Mouse (Mus musculus): Measurements from ENCODE around the gene Slc35a2. TPM values are rescaled to one million over a fixed set of nuclear protein-coding genes. Genes with fewer than 3 reads are reported as not detected.

Gene Slc35a2
- polyA plus RNA-seq, 1 experiment from 2014 or later, result 30.0 TPM

DNA sequence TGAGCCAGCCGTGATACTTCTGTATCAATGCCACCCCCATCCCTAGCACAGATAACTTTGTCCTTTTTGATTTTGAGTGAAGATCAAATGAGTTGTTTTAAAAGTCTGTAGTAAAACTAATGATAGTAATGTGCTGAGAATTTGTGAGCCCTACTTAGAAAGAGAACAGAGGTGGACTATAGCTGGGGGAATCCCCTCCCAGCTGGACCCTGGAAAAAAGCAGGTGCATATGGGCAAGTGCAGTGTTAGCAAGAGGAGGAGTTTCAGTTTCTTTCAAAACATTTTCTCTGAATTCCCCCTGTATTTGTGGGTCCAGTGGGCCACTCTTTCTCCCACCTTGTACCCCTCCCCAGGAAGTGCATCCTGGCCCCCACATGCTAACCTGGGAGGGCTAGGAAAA, 20.6 kb upstream of the Slc35a2 start:
- H3K4me2 ChIP-seq (ENCODE audit: low read depth, low read length), result no peak overlapping the region
- H3K27ac ChIP-seq (replicated peaks; ENCODE audit: low read depth, low read length), result no peak overlapping the region
- no peaks in the 10 kb centered on the region for H3K4me1 ChIP-seq (ENCODE audit: control insufficient read depth, insufficient read depth, low read length)
- no peak for DNase-seq (ENCODE audit: low spot score)
- H3K9ac ChIP-seq (ENCODE audit: low read depth, low read length), result no peak overlapping the region
- no peak for ATAC-seq (ENCODE audit: low read depth)
- WGBS, result 60% methylated on average over 1 of the region's 1 CpGs
- H3K27me3 ChIP-seq (replicated peaks; ENCODE audit: control insufficient read depth, insufficient read depth, low read length), result no peaks in the 10 kb centered on the region
- H3K36me3 ChIP-seq (ENCODE audit: control insufficient read depth, insufficient read depth, low read length), result peaks cover 15% of the 10 kb centered on the region; the same call in 1 of the 2 replicates
- no peaks in the 10 kb centered on the region for H3K9me3 ChIP-seq (ENCODE audit: control insufficient read depth, low read length)
- H3K4me3 ChIP-seq (ENCODE audit: low read depth, low read length), result no peak overlapping the region

- ATAC-seq (ENCODE audit: low read depth) (no peak), DNase-seq (ENCODE audit: low spot score) (no peak)
- Histone ChIP-seq H3K4me3 (ENCODE audit: low read depth, low read length) (no peak overlapping the region), H3K9ac (ENCODE audit: low read depth, low read length) (no peak overlapping the region), H3K9me3 (ENCODE audit: control insufficient read depth, low read length) (no peaks in the 10 kb centered on the region), H3K4me1 (ENCODE audit: control insufficient read depth, insufficient read depth, low read length) (no peaks in the 10 kb centered on the region), H3K36me3 (ENCODE audit: control insufficient read depth, insufficient read depth, low read length) (peaks cover 16% of the 10 kb centered on the region; the same call in 1 of the 2 replicates), H3K4me2 (ENCODE audit: low read depth, low read length) (no peak overlapping the region), H3K27me3 (replicated peaks; ENCODE audit: control insufficient read depth, insufficient read depth, low read length) (no peaks in the 10 kb centered on the region), H3K27ac (replicated peaks; ENCODE audit: low read depth, low read length) (no peak overlapping the region)
- 68% methylated on average over 3 of the region's 3 CpGs for WGBS
Observed at GRCm38 (mm10) chrX:7864551-7864950, 19.3 kb upstream of the Slc35a2 start.

- ATAC-seq (ENCODE audit: low read depth), result no peak
- H3K27me3 ChIP-seq (replicated peaks; ENCODE audit: control insufficient read depth, insufficient read depth, low read length), result no peaks in the 10 kb centered on the region
Observed at GRCm38 (mm10) chrX:7865343-7865742, 18.5 kb upstream of the Slc35a2 start.

DNA sequence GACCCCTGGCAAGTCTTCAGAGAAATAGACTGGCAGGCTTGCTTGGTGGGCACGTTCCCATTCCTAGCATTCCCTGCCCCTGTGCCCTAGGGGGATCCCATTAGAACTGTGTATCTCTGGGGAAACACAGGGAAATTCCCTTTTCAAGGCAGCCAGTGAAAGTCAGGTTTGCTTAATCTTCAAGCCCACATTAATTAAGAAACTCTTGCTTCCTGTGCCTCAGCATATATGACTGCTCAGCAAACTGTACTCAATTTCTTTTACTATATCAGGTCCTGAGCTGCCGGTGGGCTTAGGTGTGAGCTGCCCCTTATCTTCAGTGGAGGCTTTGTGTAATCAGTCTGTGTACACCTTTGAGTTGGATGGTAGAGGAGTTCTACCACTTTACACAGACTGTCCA, 18.0 kb upstream of the Slc35a2 start:
- H3K4me3 ChIP-seq (ENCODE audit: low read depth, low read length), result no peak overlapping the region
- H3K27ac ChIP-seq (replicated peaks; ENCODE audit: low read depth, low read length), result no peak overlapping the region
- H3K9ac ChIP-seq (ENCODE audit: low read depth, low read length), result no peak overlapping the region
- peaks cover 16% of the 10 kb centered on the region; the same call in 1 of the 2 replicates for H3K36me3 ChIP-seq (ENCODE audit: control insufficient read depth, insufficient read depth, low read length)
- 56% methylated on average over 2 of the region's 2 CpGs for WGBS
- no peak for DNase-seq (ENCODE audit: low spot score)
- no peaks in the 10 kb centered on the region for H3K4me1 ChIP-seq (ENCODE audit: control insufficient read depth, insufficient read depth, low read length)
- H3K9me3 ChIP-seq (ENCODE audit: control insufficient read depth, low read length), result no peaks in the 10 kb centered on the region
- no peaks in the 10 kb centered on the region for H3K27me3 ChIP-seq (replicated peaks; ENCODE audit: control insufficient read depth, insufficient read depth, low read length)
- no peak overlapping the region for H3K4me2 ChIP-seq (ENCODE audit: low read depth, low read length)
- no peak for ATAC-seq (ENCODE audit: low read depth)

More at GRCm38 (mm10) chrX:7865343-7865742, 18.5 kb upstream of the Slc35a2 start:
- Histone ChIP-seq H3K9me3 (ENCODE audit: control insufficient read depth, low read length) (no peaks in the 10 kb centered on the region), H3K9ac (ENCODE audit: low read depth, low read length) (no peak overlapping the region), H3K36me3 (ENCODE audit: control insufficient read depth, insufficient read depth, low read length) (peaks cover 16% of the 10 kb centered on the region; the same call in 1 of the 2 replicates), H3K4me2 (ENCODE audit: low read depth, low read length) (no peak overlapping the region), H3K4me3 (ENCODE audit: low read depth, low read length) (no peak overlapping the region), H3K4me1 (ENCODE audit: control insufficient read depth, insufficient read depth, low read length) (no peaks in the 10 kb centered on the region), H3K27ac (replicated peaks; ENCODE audit: low read depth, low read length) (no peak overlapping the region)
- no peak for DNase-seq (ENCODE audit: low spot score)
- 58% methylated on average over 2 of the region's 2 CpGs for WGBS

DNA sequence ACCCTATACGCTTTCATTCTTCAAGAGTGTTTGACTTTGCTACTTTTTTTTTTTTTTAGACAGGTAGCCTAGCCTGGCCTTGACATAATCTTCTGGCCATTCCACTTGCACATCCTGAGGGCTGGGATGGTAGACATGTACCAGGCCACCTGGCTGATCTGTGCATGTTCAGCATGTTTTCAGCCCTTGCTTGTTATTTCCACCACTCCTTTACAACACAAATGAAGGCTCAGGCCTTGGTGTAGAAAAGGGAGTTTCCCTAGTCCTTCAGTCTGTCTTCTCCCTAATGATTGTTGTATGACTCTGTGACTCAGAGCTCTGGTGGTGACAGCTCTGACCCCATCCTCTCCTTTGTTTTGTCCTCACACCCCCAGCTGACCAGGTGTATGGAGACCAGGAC, 16.7 kb upstream of the Slc35a2 start:
- no peak overlapping the region for H3K27ac ChIP-seq (replicated peaks; ENCODE audit: low read depth, low read length)
- DNase-seq (ENCODE audit: low spot score), result no peak
- H3K4me3 ChIP-seq (ENCODE audit: low read depth, low read length), result no peak overlapping the region
- H3K27me3 ChIP-seq (replicated peaks; ENCODE audit: control insufficient read depth, insufficient read depth, low read length), result no peaks in the 10 kb centered on the region
- H3K36me3 ChIP-seq (ENCODE audit: control insufficient read depth, insufficient read depth, low read length), result peaks cover 18% of the 10 kb centered on the region; the same call in 1 of the 2 replicates
- H3K4me2 ChIP-seq (ENCODE audit: low read depth, low read length), result no peak overlapping the region
- H3K9me3 ChIP-seq (ENCODE audit: control insufficient read depth, low read length), result no peaks in the 10 kb centered on the region
- no peak overlapping the region for H3K9ac ChIP-seq (ENCODE audit: low read depth, low read length)
- no peaks in the 10 kb centered on the region for H3K4me1 ChIP-seq (ENCODE audit: control insufficient read depth, insufficient read depth, low read length)
- 96% methylated on average over 1 of the region's 1 CpGs for WGBS
- no peak for ATAC-seq (ENCODE audit: low read depth)

GRCm38 (mm10) chrX:7868506-7868905, 15.3 kb upstream of the Slc35a2 start:
- Histone ChIP-seq H3K9me3 (ENCODE audit: control insufficient read depth, low read length) (no peaks in the 10 kb centered on the region), H3K27me3 (replicated peaks; ENCODE audit: control insufficient read depth, insufficient read depth, low read length) (no peaks in the 10 kb centered on the region), H3K4me2 (ENCODE audit: low read depth, low read length) (no peak overlapping the region), H3K27ac (replicated peaks; ENCODE audit: low read depth, low read length) (no peak overlapping the region), H3K4me3 (ENCODE audit: low read depth, low read length) (no peak overlapping the region), H3K9ac (ENCODE audit: low read depth, low read length) (no peak overlapping the region), H3K4me1 (ENCODE audit: control insufficient read depth, insufficient read depth, low read length) (no peaks in the 10 kb centered on the region), H3K36me3 (ENCODE audit: control insufficient read depth, insufficient read depth, low read length) (peaks cover 29% of the 10 kb centered on the region; the same call in 1 of the 2 replicates)
- WGBS, result 39% methylated on average over 2 of the region's 2 CpGs
- ATAC-seq (ENCODE audit: low read depth), result no peak
- DNase-seq (ENCODE audit: low spot score), result no peak

DNA sequence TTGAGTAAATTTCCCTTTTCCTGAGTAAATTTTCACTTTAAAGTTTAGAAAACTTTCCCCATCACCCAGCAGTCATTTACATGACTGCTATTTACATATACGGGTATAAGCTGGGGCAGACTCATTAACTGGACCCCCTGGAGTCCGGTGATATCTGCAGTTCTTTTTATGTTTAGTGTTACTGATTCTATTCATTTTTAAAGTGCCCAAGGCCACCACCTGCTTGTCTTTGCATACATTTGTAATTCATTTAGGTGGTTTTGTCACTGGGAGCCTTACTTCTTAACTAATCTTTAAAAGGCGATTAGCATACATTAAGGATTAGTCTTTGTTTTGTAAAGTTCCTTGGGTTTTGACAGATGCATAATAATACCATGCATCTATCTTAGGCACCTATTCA, 14.0 kb upstream of the Slc35a2 start:
- H3K27me3 ChIP-seq (replicated peaks; ENCODE audit: control insufficient read depth, insufficient read depth, low read length), result no peaks in the 10 kb centered on the region
- DNase-seq (ENCODE audit: low spot score) (no peak), ATAC-seq (ENCODE audit: low read depth) (no peak)
- H3K4me1 ChIP-seq (ENCODE audit: control insufficient read depth, insufficient read depth, low read length), result no peaks in the 10 kb centered on the region
- H3K27ac ChIP-seq (replicated peaks; ENCODE audit: low read depth, low read length), result no peak overlapping the region
- no peak overlapping the region for H3K4me2 ChIP-seq (ENCODE audit: low read depth, low read length)
- 50% methylated on average over 3 of the region's 3 CpGs for WGBS
- H3K4me3 ChIP-seq (ENCODE audit: low read depth, low read length), result no peak overlapping the region
- no peaks in the 10 kb centered on the region for H3K9me3 ChIP-seq (ENCODE audit: control insufficient read depth, low read length)
- H3K9ac ChIP-seq (ENCODE audit: low read depth, low read length), result no peak overlapping the region
- peaks cover 41% of the 10 kb centered on the region; the same call in 1 of the 2 replicates for H3K36me3 ChIP-seq (ENCODE audit: control insufficient read depth, insufficient read depth, low read length)

DNA sequence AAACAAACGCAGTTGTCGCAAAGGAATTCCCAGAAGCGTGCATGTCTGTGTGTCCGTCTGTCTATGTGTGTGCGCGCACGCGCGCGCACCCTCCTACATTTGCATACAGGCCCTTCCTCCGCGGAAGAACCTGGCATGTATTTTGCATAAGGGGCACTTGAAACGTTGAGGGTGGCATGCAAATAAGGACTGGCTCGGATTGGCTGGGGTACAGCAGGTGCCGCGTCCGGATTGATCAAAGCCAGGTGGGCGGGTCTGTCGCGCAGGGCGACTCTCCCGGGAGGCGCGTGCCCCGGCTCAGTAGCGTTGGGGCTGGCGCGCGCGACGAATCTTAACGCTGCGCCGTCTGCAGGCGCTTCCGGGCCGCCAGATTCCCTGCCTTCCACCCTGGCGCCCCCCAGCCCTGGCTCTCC, 5.8 kb upstream of the Slc35a2 start, which contains the start of gene Pim2:
Gene Pim2 (plus strand): TSS at position 256 of the 413 bp plus-strand sequence.
- ATAC-seq (ENCODE audit: low read depth) (peak; percentile 93), DNase-seq (ENCODE audit: low spot score) (peak; percentile 84)
- no peaks in the 10 kb centered on the region for H3K4me1 ChIP-seq (ENCODE audit: control insufficient read depth, insufficient read depth, low read length)
- H3K9me3 ChIP-seq (ENCODE audit: control insufficient read depth, low read length), result no peaks in the 10 kb centered on the region
- peak within 1 kb of the TSS; percentile 46 for H3K4me3 ChIP-seq (ENCODE audit: low read depth, low read length)
- 10% methylated on average over 19 of the region's 38 CpGs for WGBS
- H3K36me3 ChIP-seq (ENCODE audit: control insufficient read depth, insufficient read depth, low read length), result peaks cover 17% of the 10 kb centered on the region; the same call in 1 of the 2 replicates
- no peaks in the 10 kb centered on the region for H3K27me3 ChIP-seq (replicated peaks; ENCODE audit: control insufficient read depth, insufficient read depth, low read length)
- peak within 1 kb of the TSS; percentile 76 for H3K4me2 ChIP-seq (ENCODE audit: low read depth, low read length)
- H3K27ac ChIP-seq (replicated peaks; ENCODE audit: low read depth, low read length), result no peak within 1 kb of the TSS
- H3K9ac ChIP-seq (ENCODE audit: low read depth, low read length), result peak within 1 kb of the TSS; percentile 54

DNA sequence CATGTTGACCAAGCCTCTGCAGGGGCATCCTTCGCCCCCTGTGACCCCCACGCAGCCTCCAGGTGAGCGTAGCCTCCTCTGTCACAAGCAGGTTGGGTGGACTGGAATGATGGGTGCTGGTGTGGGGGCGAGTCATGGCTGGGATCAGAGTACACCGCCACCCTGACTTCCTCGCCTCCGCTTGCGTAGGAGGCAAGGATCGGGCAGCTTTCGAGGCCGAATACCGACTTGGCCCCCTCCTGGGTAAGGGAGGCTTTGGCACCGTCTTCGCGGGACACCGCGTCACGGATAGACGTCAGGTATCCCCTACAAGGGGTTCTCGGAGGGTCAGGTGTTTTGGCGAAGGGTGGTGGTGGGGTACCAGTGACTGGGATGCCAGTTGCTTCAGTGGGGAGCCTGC, 5.3 kb upstream of the Slc35a2 start:
- Histone ChIP-seq H3K9me3 (ENCODE audit: control insufficient read depth, low read length) (no peaks in the 10 kb centered on the region), H3K4me2 (ENCODE audit: low read depth, low read length) (peak overlapping the region; percentile 76), H3K9ac (ENCODE audit: low read depth, low read length) (peak overlapping the region; percentile 54), H3K27me3 (replicated peaks; ENCODE audit: control insufficient read depth, insufficient read depth, low read length) (no peaks in the 10 kb centered on the region), H3K4me1 (ENCODE audit: control insufficient read depth, insufficient read depth, low read length) (no peaks in the 10 kb centered on the region), H3K36me3 (ENCODE audit: control insufficient read depth, insufficient read depth, low read length) (peaks cover 12% of the 10 kb centered on the region; the same call in 1 of the 2 replicates), H3K4me3 (ENCODE audit: low read depth, low read length) (peak overlapping the region; percentile 46), H3K27ac (replicated peaks; ENCODE audit: low read depth, low read length) (no peak overlapping the region)
- no peak for DNase-seq (ENCODE audit: low spot score)
- peak; percentile 10 for ATAC-seq (ENCODE audit: low read depth)
- 42% methylated on average over 12 of the region's 21 CpGs for WGBS

All from embryonic facial prominence, embryonic 14.5 days (tissue).